ENCODE assay signal across 8 mouse cellular contexts in the genomic region with DNA sequence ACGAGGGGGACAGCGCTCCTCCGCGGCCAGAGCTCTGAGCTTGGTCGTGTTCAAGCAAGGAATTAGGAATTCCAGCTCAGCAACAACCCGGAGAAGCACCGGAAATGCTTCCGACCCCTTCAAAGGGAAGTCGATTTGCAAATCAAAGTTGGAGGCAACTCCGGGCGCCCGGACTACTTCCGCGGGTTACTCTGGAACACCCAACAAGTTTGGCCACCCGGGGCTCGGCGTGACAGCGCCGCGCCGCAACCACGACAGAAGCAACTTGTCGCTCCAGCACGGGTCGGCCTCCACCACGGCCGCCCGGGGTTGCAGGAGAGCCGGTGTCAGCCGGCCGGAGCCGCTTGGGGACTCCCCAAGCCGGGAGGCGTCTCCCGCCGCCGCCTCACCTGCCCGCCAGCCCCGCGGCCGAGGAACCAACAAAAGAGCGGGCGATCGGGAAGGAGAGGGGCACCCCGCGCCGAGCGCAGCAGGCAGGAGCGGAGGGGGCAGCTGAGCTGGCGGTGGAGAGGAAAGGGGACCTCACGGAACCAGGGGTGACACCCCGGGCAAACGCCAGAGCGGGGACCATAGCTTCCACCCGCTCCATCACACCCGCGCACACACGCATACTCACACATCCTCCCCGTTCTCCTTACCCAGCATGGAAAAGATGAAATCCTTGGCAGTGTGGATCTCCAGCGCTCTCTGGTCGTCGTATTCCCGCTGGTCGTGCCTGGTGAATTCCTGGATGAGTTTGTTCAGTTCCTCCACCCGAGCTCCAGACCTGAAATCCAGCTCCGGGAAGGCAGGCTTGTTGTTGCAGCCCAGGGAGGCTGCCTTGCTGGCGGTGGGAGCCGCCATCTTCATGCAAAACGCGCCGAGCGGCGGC. TPM values are rescaled to one million over a fixed set of nuclear protein-coding genes. Genes with fewer than 3 reads are reported as not detected.
DNase-seq lines count a peak whose midpoint lies in the region; ATAC-seq and TF ChIP-seq lines count a peak whose summit lies in the region.

Gene Mb21d2 (minus strand): TSS at position 859 of the 871 bp plus-strand sequence.

- no peaks in the 10 kb centered on the region; the same call in 1 of the 2 replicates for H3K4me1 ChIP-seq in liver, embryonic 16.5 days (ENCODE audit: control insufficient read depth, low read depth, low read length)
- H3K4me1 ChIP-seq in olfactory bulb, adult 2 months (ENCODE audit: control insufficient read depth, insufficient read depth, low read length): peaks cover 8% of the 10 kb centered on the region

- ATAC-seq in liver, embryonic 16.5 days (ENCODE audit: low read depth): 0 out of 2 replicates have a peak, but pooled peaks have one; percentile 21

- 0 out of 2 replicates have a peak, but pooled peaks have one; percentile 21 for TF ChIP-seq POLR2A in olfactory bulb, adult 2 months (IDR thresholded peaks at IDR 0.05; ENCODE audit: insufficient read depth, low read depth, low read length)

- H3K27me3 ChIP-seq in liver, embryonic 16.5 days (ENCODE audit: control insufficient read depth, insufficient read depth, low read depth, low read length): peaks cover 30% of the 10 kb centered on the region

- no peaks in the 10 kb centered on the region for H3K36me3 ChIP-seq in liver, embryonic 16.5 days (ENCODE audit: control insufficient read depth, insufficient read depth)

- peak; percentile 76 for DNase-seq in NIH3T3 (ENCODE audit: low read depth)
- DNase-seq in cerebellum, adult 9-10 months: peak; percentile 61
- DNase-seq in frontal cortex, adult 2 months (ENCODE audit: extremely low spot score in 1 of 2, low spot score in 1 of 2): peak; percentile 20 to 58
- peak; percentile 63 for DNase-seq in heart, postnatal 4 days
- peak; percentile 44 to 58 for DNase-seq in layer of hippocampus, adult 2 months (ENCODE audit: low spot score in 2 of 2)
- no peak for DNase-seq in spleen, postnatal 36 days (ENCODE audit: low spot score in 2 of 2)

- H3K9me3 ChIP-seq in liver, embryonic 16.5 days (replicated peaks; ENCODE audit: control insufficient read depth, low read length): no peaks in the 10 kb centered on the region

- H3K9ac ChIP-seq in liver, embryonic 16.5 days (ENCODE audit: low read depth, low read length): peak within 1 kb of the TSS; percentile 53

- peak within 1 kb of the TSS; percentile 92 for H3K27ac ChIP-seq in layer of hippocampus, adult 2 months
- H3K27ac ChIP-seq in liver, embryonic 16.5 days (ENCODE audit: low read length): peak within 1 kb of the TSS; percentile 66
- peak within 1 kb of the TSS; percentile 65 for H3K27ac ChIP-seq in olfactory bulb, adult 2 months (ENCODE audit: insufficient read depth, low read depth, low read length)

- TF ChIP-seq CTCF in layer of hippocampus, adult 2 months (conservative IDR thresholded peaks at IDR 0.05): no peak
- TF ChIP-seq CTCF in olfactory bulb, adult 2 months (IDR thresholded peaks at IDR 0.05; ENCODE audit: insufficient read depth, low read depth, low read length): no peak

- H3K4me2 ChIP-seq in liver, embryonic 16.5 days (ENCODE audit: low read depth, low read length): peak within 1 kb of the TSS; percentile 53

- peak within 1 kb of the TSS; percentile 94 for H3K4me3 ChIP-seq in layer of hippocampus, adult 2 months
- peak within 1 kb of the TSS; percentile 63 for H3K4me3 ChIP-seq in liver, embryonic 16.5 days (ENCODE audit: low read depth, low read length)
- H3K4me3 ChIP-seq in olfactory bulb, adult 2 months (ENCODE audit: insufficient read depth, low read depth, low read length): peak within 1 kb of the TSS; percentile 71

- WGBS in liver, embryonic 16.5 days (ENCODE audit: insufficient replicate concordance): under 1% methylated on average over 73 of the region's 73 CpGs
- whole genome bisulfite sequencing in olfactory bulb, adult 2 months: under 1% methylated on average over 73 of the region's 73 CpGs

RNA-seq across cellular contexts. Expression of gene Mb21d2, which starts in this region (rescaled TPM):
- 20.1 and 20.6 TPM in 2 replicates for polyA plus RNA-seq in frontal cortex, adult 2 months (2012; rRNA removed)
- total RNA-seq in heart, postnatal 4 days (2021): 10 to 100 TPM; 10.2 to 10.7 TPM
- total RNA-seq in layer of hippocampus, adult 2 months (2021): 10 to 100 TPM; 22.6 to 23.0 TPM
- polyA plus RNA-seq in liver, embryonic 16.5 days (2015; fragmentation: Nextera tagmentation; extraction: Ambion mirVana): 1.5 and 1.6 TPM in 2 replicates
- not detected in 2 replicates for polyA plus RNA-seq in olfactory bulb, adult 2 months (2012; ENCODE audit: insufficient read depth, insufficient read length, low replicate concordance, missing spikeins)

Comparison
In these comparisons a context has a peak if more than half of its experiments do, and no peak if none do; other contexts are left out.
1. DNase-seq: peak in NIH3T3 (single experiment), cerebellum, adult 9-10 months (single experiment), frontal cortex, adult 2 months (2 of 2), heart, postnatal 4 days (single experiment) and layer of hippocampus, adult 2 months (2 of 2); none in spleen, postnatal 36 days (0 of 2).
2. Peak in every context shown above with its lines, with median percentiles within 50 percentile points of each other: H3K27ac ChIP-seq and H3K4me3 ChIP-seq.